Mouse (Mus musculus) megakaryocyte, adult 5-6 weeks (primary cell): Measurements from ENCODE around the gene Lmna. TPM values are rescaled to one million over a fixed set of nuclear protein-coding genes. Genes with fewer than 3 reads are reported as not detected.

Source experiments
- ATAC-seq: 2 replicates; pipeline ENCODE4 v1.8.0; 2016; ENCODE audit warnings: mild to moderate bottlenecking, inconsistent platforms; ENCODE audit not compliant: poor library complexity, severe bottlenecking
- total RNA-seq, 2 experiments: library from RNA; stranded (forward) in 1 of 2; stranded (reverse) in 1 of 2; fragments of 153-499, 151-499 nt in 1 of 2; fragments of 221-1000, 200-1000 nt in 1 of 2; gene quantifications; 2 replicates each; pipeline versions ENCODE4 v1.2.3 to v1.2.4; 2015 to 2017

Lmna gene
- total RNA-seq, 2 experiments from 2014 or later, result 1.5 to 2.5 TPM

GRCm38 (mm10) chr3:88523027-88523426 is 13.3 kb upstream of the Lmna start:
- no peak for ATAC-seq

GRCm38 (mm10) chr3:88521803-88522331 is 12.1 kb upstream of the Lmna start:
- ATAC-seq, result peak; percentile 74

GRCm38 (mm10) chr3:88521156-88521555 is 11.4 kb upstream of the Lmna start:
- no peak for ATAC-seq

GRCm38 (mm10) chr3:88520078-88520477 is 10.3 kb upstream of the Lmna start:
- no peak for ATAC-seq

GRCm38 (mm10) chr3:88518411-88518810 is 8.7 kb upstream of the Lmna start:
- no peak for ATAC-seq

- no peak for ATAC-seq
Observed at GRCm38 (mm10) chr3:88516407-88516806, 6.7 kb upstream of the Lmna start.

GRCm38 (mm10) chr3:88515095-88515386 is 5.3 kb upstream of the Lmna start:
- ATAC-seq, result no peak

GRCm38 (mm10) chr3:88514231-88515094 is 4.7 kb upstream of the Lmna start:
- no peak for ATAC-seq

- ATAC-seq, result no peak
Observed at GRCm38 (mm10) chr3:88513546-88514115, 3.9 kb upstream of the Lmna start.

- no peak for ATAC-seq
Observed at GRCm38 (mm10) chr3:88512896-88513545, 3.3 kb upstream of the Lmna start.

- ATAC-seq, result no peak
Observed at GRCm38 (mm10) chr3:88512141-88512895, 2.6 kb upstream of the Lmna start.

- no peak for ATAC-seq
Observed at GRCm38 (mm10) chr3:88511559-88511958, 1.8 kb upstream of the Lmna start.

GRCm38 (mm10) chr3:88510421-88511289 is 899 bp upstream of the Lmna start:
- no peak for ATAC-seq

- no peak for ATAC-seq
Observed at GRCm38 (mm10) chr3:88509250-88509649, 506 bp downstream of the Lmna start.

GRCm38 (mm10) chr3:88505765-88506164 is 4.0 kb downstream of the Lmna start:
- ATAC-seq, result no peak

- no peak for ATAC-seq
Observed at GRCm38 (mm10) chr3:88505081-88505480, 4.7 kb downstream of the Lmna start.

GRCm38 (mm10) chr3:88503881-88504746 is 5.6 kb downstream of the Lmna start:
- no peak for ATAC-seq

GRCm38 (mm10) chr3:88503505-88503863 is 6.3 kb downstream of the Lmna start:
- ATAC-seq, result no peak
